ENCODE assay signal across 10 mouse cellular contexts in genomic region chr9:50485521-50485920, GRCm38 (mm10). TPM values are rescaled to one million over a fixed set of nuclear protein-coding genes. Genes with fewer than 3 reads are reported as not detected.
DNase-seq lines count a peak whose midpoint lies in the region; ATAC-seq lines count a peak whose summit lies in the region.
"Had no signal": no experiment of that assay in that cellular context is flagged by ENCODE, and none has a peak within 500 bp of the region (broad histone marks: within the 10 kb centered on the region; RNA-seq: fewer than 3 reads in every experiment).

No protein-coding gene starts in this region.

- no peaks in the 10 kb centered on the region for H3K36me3 ChIP-seq in neural tube, embryonic 11.5 days (ENCODE audit: control insufficient read depth, insufficient read depth, low read length)
- H3K36me3 ChIP-seq in forebrain, embryonic 14.5 days (ENCODE audit: control insufficient read depth, insufficient read depth, low read length): no peaks in the 10 kb centered on the region
- H3K36me3 ChIP-seq in limb, embryonic 11.5 days (ENCODE audit: control insufficient read depth, insufficient read depth, low read length): no peaks in the 10 kb centered on the region
- no peaks in the 10 kb centered on the region for H3K36me3 ChIP-seq in stomach, embryonic 15.5 days

- H3K4me3 ChIP-seq in neural tube, embryonic 11.5 days (ENCODE audit: low read depth, low read length): no peak overlapping the region
- H3K4me3 ChIP-seq in forebrain, embryonic 14.5 days (ENCODE audit: low read depth, low read length): no peak overlapping the region
- no peak overlapping the region for H3K4me3 ChIP-seq in limb, embryonic 11.5 days (ENCODE audit: low read depth, low read length)
- no peak overlapping the region for H3K4me3 ChIP-seq in stomach, embryonic 15.5 days (replicated peaks)
- H3K4me3 ChIP-seq: megakaryocyte, embryonic 14.5 days had no signal

- no peak overlapping the region for H3K9ac ChIP-seq in neural tube, embryonic 11.5 days (ENCODE audit: low read length)
- H3K9ac ChIP-seq in forebrain, embryonic 14.5 days (ENCODE audit: low read length): no peak overlapping the region
- H3K9ac ChIP-seq in limb, embryonic 11.5 days (ENCODE audit: low read length): no peak overlapping the region
- H3K9ac ChIP-seq in stomach, embryonic 15.5 days: no peak overlapping the region

- no peaks in the 10 kb centered on the region for H3K4me1 ChIP-seq in neural tube, embryonic 11.5 days (ENCODE audit: control insufficient read depth, insufficient read depth, low read length)
- H3K4me1 ChIP-seq in forebrain, embryonic 14.5 days (ENCODE audit: control insufficient read depth, insufficient read depth, low read length): peaks cover 6% of the 10 kb centered on the region; the same call in 1 of the 2 replicates
- H3K4me1 ChIP-seq in limb, embryonic 11.5 days (ENCODE audit: control insufficient read depth, insufficient read depth, low read length): peaks cover 4% of the 10 kb centered on the region; the same call in 1 of the 2 replicates
- H3K4me1 ChIP-seq in stomach, embryonic 15.5 days: peaks cover 3% of the 10 kb centered on the region; the same call in 1 of the 2 replicates

- no peak overlapping the region for H3K27ac ChIP-seq in neural tube, embryonic 11.5 days (ENCODE audit: low read depth, low read length)
- no peak overlapping the region for H3K27ac ChIP-seq in forebrain, embryonic 14.5 days (ENCODE audit: low read depth, low read length)
- H3K27ac ChIP-seq in limb, embryonic 11.5 days (replicated peaks; ENCODE audit: low read depth, low read length): no peak overlapping the region
- H3K27ac ChIP-seq in stomach, embryonic 15.5 days: no peak overlapping the region

- peak overlapping the region; percentile 15; the same call in 1 of the 2 replicates for H3K4me2 ChIP-seq in neural tube, embryonic 11.5 days (ENCODE audit: low read depth)
- H3K4me2 ChIP-seq in forebrain, embryonic 14.5 days (ENCODE audit: low read length): peak overlapping the region; percentile 7; the same call in 1 of the 2 replicates
- peak overlapping the region; percentile 27 for H3K4me2 ChIP-seq in limb, embryonic 11.5 days (ENCODE audit: low read depth, severe bottlenecking)
- H3K4me2 ChIP-seq in stomach, embryonic 15.5 days: peak overlapping the region; percentile 34

- 9% methylated on average over 10 of the region's 10 CpGs for WGBS in neural tube, embryonic 11.5 days
- WGBS in forebrain, embryonic 14.5 days: 13% methylated on average over 10 of the region's 10 CpGs
- WGBS in limb, embryonic 11.5 days: 6% methylated on average over 10 of the region's 10 CpGs
- WGBS in stomach, embryonic 15.5 days: 9% methylated on average over 10 of the region's 10 CpGs

- H3K9me3 ChIP-seq in neural tube, embryonic 11.5 days (ENCODE audit: control insufficient read depth, low read length): no peaks in the 10 kb centered on the region
- H3K9me3 ChIP-seq in forebrain, embryonic 14.5 days (replicated peaks; ENCODE audit: control insufficient read depth, low read length): no peaks in the 10 kb centered on the region
- no peaks in the 10 kb centered on the region for H3K9me3 ChIP-seq in limb, embryonic 11.5 days (ENCODE audit: control insufficient read depth, low read length)
- H3K9me3 ChIP-seq in stomach, embryonic 15.5 days: no peaks in the 10 kb centered on the region
- H3K9me3 ChIP-seq: megakaryocyte, embryonic 14.5 days had no signal

- H3K27me3 ChIP-seq in neural tube, embryonic 11.5 days (ENCODE audit: control insufficient read depth, insufficient read depth, low read length): no peaks in the 10 kb centered on the region
- no peaks in the 10 kb centered on the region for H3K27me3 ChIP-seq in forebrain, embryonic 14.5 days (replicated peaks; ENCODE audit: control insufficient read depth, insufficient read depth, low read length)
- no peaks in the 10 kb centered on the region for H3K27me3 ChIP-seq in limb, embryonic 11.5 days (ENCODE audit: control insufficient read depth, insufficient read depth, low read length)
- no peaks in the 10 kb centered on the region for H3K27me3 ChIP-seq in stomach, embryonic 15.5 days (replicated peaks)

- peak; percentile 20 for DNase-seq in neural tube, embryonic 11.5 days (ENCODE audit: low spot score)
- DNase-seq in neural tube, embryonic 10.5 days (ENCODE audit: extremely low spot score, low spot score): no peak
- peak; percentile 47 for DNase-seq in forebrain, embryonic 14.5 days (ENCODE audit: low spot score)
- DNase-seq in limb, embryonic 11.5 days (ENCODE audit: low spot score): peak; percentile 50
- no peak for DNase-seq in gastrocnemius, postnatal 10 days
- no peak for DNase-seq in c-Kit-positive CD71-positive TER-119-positive erythroid progenitor cells, embryonic 14.5 days (ENCODE audit: low spot score)
- DNase-seq in gastrocnemius, adult 8-10 months (ENCODE audit: low spot score in 2 of 2): no peak
- DNase-seq: thymus, postnatal 25 days had no signal

- ATAC-seq in neural tube, embryonic 11.5 days (ENCODE audit: insufficient read depth, low FRiP score, low TSS enrichment): no peak
- ATAC-seq in forebrain, embryonic 14.5 days: no peak
- ATAC-seq in limb, embryonic 11.5 days (ENCODE audit: insufficient number of reproducible peaks, low FRiP score, low TSS enrichment, low read depth): no peak
- no peak; the same call in 1 of the 2 replicates for ATAC-seq in stomach, embryonic 15.5 days (ENCODE audit: insufficient read depth, low FRiP score, low read depth)

RNA-seq across cellular contexts. Expression of gene Plet1, which starts 8.8 kb away (rescaled TPM):
- 0.49 and 0.51 TPM in 2 replicates for polyA plus RNA-seq in neural tube, embryonic 11.5 days (2014; fragmentation: Nextera tagmentation; extraction: Ambion mirVana)
- 0.27 and 0.30 TPM in 2 replicates for polyA plus RNA-seq in forebrain, embryonic 14.5 days (2014; fragmentation: Nextera tagmentation; extraction: Ambion mirVana)
- 0.28 and 0.35 TPM in 2 replicates for polyA plus RNA-seq in limb, embryonic 11.5 days (2014; fragmentation: Nextera tagmentation; extraction: Ambion mirVana)
- 7.8 and 9.7 TPM in 2 replicates for polyA plus RNA-seq in stomach, embryonic 15.5 days (2015; fragmentation: Nextera tagmentation; extraction: Ambion mirVana)
- total RNA-seq in gastrocnemius, postnatal 10 days (2021): not detected
- under 1 TPM in 2 of 4 experiments, not detected in 2; 0.19 to 0.27 TPM for total RNA-seq in gastrocnemius, adult 8-10 months (2022)

RNA-seq across cellular contexts. Expression of gene Pts, which starts 43.0 kb away (rescaled TPM):
- polyA plus RNA-seq in neural tube, embryonic 11.5 days (2014; fragmentation: Nextera tagmentation; extraction: Ambion mirVana): 75.2 and 80.0 TPM in 2 replicates
- 87.3 and 94.5 TPM in 2 replicates for polyA plus RNA-seq in forebrain, embryonic 14.5 days (2014; fragmentation: Nextera tagmentation; extraction: Ambion mirVana)
- 55.3 and 58.0 TPM in 2 replicates for polyA plus RNA-seq in limb, embryonic 11.5 days (2014; fragmentation: Nextera tagmentation; extraction: Ambion mirVana)
- 83.4 and 92.6 TPM in 2 replicates for polyA plus RNA-seq in stomach, embryonic 15.5 days (2015; fragmentation: Nextera tagmentation; extraction: Ambion mirVana)
- total RNA-seq in gastrocnemius, postnatal 10 days (2021): 10 to 100 TPM; 19.0 to 19.3 TPM
- total RNA-seq in gastrocnemius, adult 8-10 months (2022): 10 to 100 TPM; 10.1 to 13.7 (median 11.7) TPM

Comparison
In these comparisons a context has a peak if more than half of its experiments do, and no peak if none do; other contexts are left out.
1. DNase-seq: peak in neural tube, embryonic 11.5 days (single experiment), forebrain, embryonic 14.5 days (single experiment) and limb, embryonic 11.5 days (single experiment); none in neural tube, embryonic 10.5 days (single experiment), gastrocnemius, postnatal 10 days (single experiment), c-Kit-positive CD71-positive TER-119-positive erythroid progenitor cells, embryonic 14.5 days (single experiment) and gastrocnemius, adult 8-10 months (0 of 2).
2. Peak in every context shown above with its lines, with median percentiles within 50 percentile points of each other: H3K4me2 ChIP-seq.